Mouse (Mus musculus) hindbrain, postnatal 0 days (tissue): ENCODE data around the gene Slc25a54. TPM values are rescaled to one million over a fixed set of nuclear protein-coding genes. Genes with fewer than 3 reads are reported as not detected.

Experiments
- ATAC-seq: fragments of 200-750 bp; cut with Nextera tagmentation; 2 replicates; pipeline ENCODE4 v1.8.0; 2017; ENCODE audit warnings: mild to moderate bottlenecking, moderate TSS enrichment, moderate library complexity
- DNase-seq: peaks from one replicate; pipeline ENCODE4 v3.0.0-alpha.2; 2015; ENCODE audit warnings: low spot score
- H3K27ac ChIP-seq: fragments of 300-500 bp; sonication (generic); 2 replicates; pipeline ENCODE4 v1.5.1; 2014; ENCODE audit warnings: mild to moderate bottlenecking
- H3K27me3 ChIP-seq: fragments of 300-500 bp; sonication (generic); 2 replicates; pipeline ENCODE4 v1.6.1; 2014; ENCODE audit warnings: low read length, mixed read lengths; ENCODE audit not compliant: insufficient read depth
- H3K36me3 ChIP-seq: fragments of 300-500 bp; sonication (generic); 2 replicates; pipeline ENCODE4 v1.6.1; 2014; ENCODE audit warnings: low read length, mixed read lengths; ENCODE audit not compliant: insufficient read depth
- H3K4me1 ChIP-seq: fragments of 300-500 bp; sonication (generic); 2 replicates; pipeline ENCODE4 v1.6.1; 2014; ENCODE audit warnings: antibody characterized with exemption, low read length, mixed read lengths; ENCODE audit not compliant: insufficient read depth
- H3K4me2 ChIP-seq: fragments of 300-500 bp; sonication (generic); 2 replicates; pipeline ENCODE4 v1.6.1; 2014; ENCODE audit warnings: low read depth, mild to moderate bottlenecking, low read length, moderate library complexity, mixed read lengths
- H3K4me3 ChIP-seq: fragments of 300-500 bp; sonication (generic); 2 replicates; pipeline ENCODE4 v1.5.1; 2014; ENCODE audit warnings: low read length
- H3K9ac ChIP-seq: fragments of 300-500 bp; sonication (generic); replicated peaks from 2 replicates; pipeline ENCODE4 v1.6.1; 2014; ENCODE audit warnings: mild to moderate bottlenecking, low read length, moderate library complexity, mixed read lengths
- H3K9me3 ChIP-seq: fragments of 300-500 bp; sonication (generic); 2 replicates; pipeline ENCODE4 v1.6.1; 2016; ENCODE audit warnings: low read length, mixed read lengths
- CTCF ChIP-seq: IDR thresholded peaks from 2 replicates; pipeline ENCODE4 v1.5.1; 2016; ENCODE audit warnings: antibody characterized with exemption, control low read depth, low read depth
- WGBS: fragments of 180-500 bp; shearing (Covaris S2); extraction: QIAGEN DNeasy Blood & Tissue Kit; methylation state at CpG from one replicate; pipeline ENCODE4 v1.1.7; 2014; 5-methylcytosine and 5-hydroxymethylcytosine counted together
- polyA plus RNA-seq: library from polyadenylated mRNA; unstranded; fragments of >200 nt; fragmentation: Nextera tagmentation; extraction: Ambion mirVana; gene quantifications from 2 replicates; pipeline ENCODE4 v1.2.1, GENCODE M21; 2015
- total RNA-seq: library from RNA; depleted of rRNA; stranded (reverse); fragments of >200 nt; gene quantifications from 2 replicates; pipeline ENCODE4 v1.2.3, GENCODE M21; 2014

Gene Slc25a54
- total and polyA plus RNA-seq, 2 experiments from 2014 or later, result not detected

GRCm38 (mm10) chr3:109123531-109123981 is 43.3 kb downstream of the Slc25a54 start:
- Histone ChIP-seq H3K27me3 (no peaks in the 10 kb centered on the region), H3K27ac (peak overlapping the region; percentile 71; the same call in 1 of the 2 replicates), H3K9me3 (no peaks in the 10 kb centered on the region), H3K4me3 (peak overlapping the region; percentile 78), H3K4me2 (peak overlapping the region; percentile 96), H3K36me3 (no peaks in the 10 kb centered on the region), H3K9ac (peak overlapping the region; percentile 72), H3K4me1 (no peaks in the 10 kb centered on the region)
- WGBS, result 8% methylated on average over 8 of the region's 8 CpGs
- DNase-seq (peak; percentile 21), ATAC-seq (0 out of 2 replicates have a peak, but pooled peaks have one; percentile 6)
- TF ChIP-seq CTCF, result no peak

GRCm38 (mm10) chr3:109124091-109124490 is 43.8 kb downstream of the Slc25a54 start:
- H3K4me3 ChIP-seq, result no peak overlapping the region; the same call in 1 of the 2 replicates
- WGBS, result 55% methylated on average over 4 of the region's 4 CpGs

DNA sequence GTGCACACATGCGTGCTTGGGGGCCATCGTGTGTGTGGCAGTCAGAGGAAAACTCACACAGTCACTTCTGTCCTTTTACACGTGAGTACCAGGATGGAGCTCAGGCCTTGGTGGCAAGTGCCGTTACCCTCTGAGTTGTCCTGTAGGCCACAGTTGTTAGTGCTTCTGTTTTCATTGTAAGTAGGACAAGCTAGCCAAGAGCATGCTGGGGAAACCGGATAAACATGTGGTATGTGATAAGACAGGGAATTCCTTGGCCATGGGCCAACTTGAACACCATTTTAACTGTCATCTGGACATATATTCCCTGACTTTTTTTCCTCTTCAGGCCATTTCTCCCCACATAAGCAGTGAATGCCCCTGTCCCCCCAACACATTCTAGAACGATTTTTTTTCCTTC is 45.3 kb downstream of the Slc25a54 start:
- 73% methylated on average over 6 of the region's 6 CpGs for WGBS
- H3K36me3 ChIP-seq, result no peaks in the 10 kb centered on the region
- DNase-seq, result peak; percentile 7

More at GRCm38 (mm10) chr3:109124091-109124490, 43.8 kb downstream of the Slc25a54 start:
- Histone ChIP-seq H3K9ac (no peak overlapping the region), H3K4me2 (peak overlapping the region; percentile 96), H3K9me3 (no peaks in the 10 kb centered on the region), H3K4me1 (no peaks in the 10 kb centered on the region), H3K36me3 (no peaks in the 10 kb centered on the region), H3K27me3 (no peaks in the 10 kb centered on the region), H3K27ac (no peak overlapping the region)
- DNase-seq, result no peak
- TF ChIP-seq CTCF, result no peak
- no peak for ATAC-seq

GRCm38 (mm10) chr3:109129768-109130167 is 49.5 kb downstream of the Slc25a54 start:
- no peaks in the 10 kb centered on the region for H3K27me3 ChIP-seq
- no peak overlapping the region for H3K4me3 ChIP-seq
- WGBS, result 55% methylated on average over 5 of the region's 5 CpGs
- ATAC-seq (no peak), DNase-seq (no peak)
- no peak overlapping the region for H3K4me2 ChIP-seq
- H3K9me3 ChIP-seq, result no peaks in the 10 kb centered on the region
- no peaks in the 10 kb centered on the region for H3K36me3 ChIP-seq
- no peak overlapping the region for H3K9ac ChIP-seq
- no peak overlapping the region for H3K27ac ChIP-seq
- TF ChIP-seq CTCF, result no peak
- no peaks in the 10 kb centered on the region for H3K4me1 ChIP-seq

More for the DNA sequence above, 45.3 kb downstream of the Slc25a54 start:
- H3K4me1 ChIP-seq, result no peaks in the 10 kb centered on the region
- ATAC-seq, result no peak
- no peak overlapping the region for H3K9ac ChIP-seq
- H3K4me2 ChIP-seq, result no peak overlapping the region
- H3K4me3 ChIP-seq, result no peak overlapping the region
- H3K27ac ChIP-seq, result no peak overlapping the region
- no peak for TF ChIP-seq CTCF
- H3K27me3 ChIP-seq, result no peaks in the 10 kb centered on the region
- no peaks in the 10 kb centered on the region for H3K9me3 ChIP-seq

DNA sequence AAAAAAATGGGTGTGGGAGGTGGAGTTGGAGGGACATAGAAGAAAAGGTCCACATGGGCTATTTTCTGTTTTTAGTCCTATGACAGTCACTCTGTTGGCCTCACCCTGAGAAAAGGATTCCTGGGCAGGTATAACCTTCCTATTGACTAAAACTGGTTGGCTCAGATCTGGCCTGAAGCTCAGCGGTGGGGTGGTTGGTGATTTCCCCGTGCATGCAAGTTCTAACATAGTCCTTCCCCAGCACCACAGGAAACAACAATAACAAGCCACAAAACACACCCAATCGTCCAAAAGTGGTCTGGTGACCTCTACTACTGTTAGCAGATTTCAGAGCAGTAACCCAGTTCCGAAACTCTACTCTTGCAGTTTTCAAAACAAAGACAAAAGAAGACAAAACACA is 52.7 kb downstream of the Slc25a54 start:
- no peak for TF ChIP-seq CTCF
- DNase-seq, result no peak
- 91% methylated on average over 4 of the region's 4 CpGs for WGBS
- no peaks in the 10 kb centered on the region for H3K36me3 ChIP-seq
- no peaks in the 10 kb centered on the region for H3K9me3 ChIP-seq
- H3K4me3 ChIP-seq, result no peak overlapping the region
- no peaks in the 10 kb centered on the region for H3K4me1 ChIP-seq
- no peak overlapping the region for H3K9ac ChIP-seq
- H3K27ac ChIP-seq, result no peak overlapping the region
- no peak for ATAC-seq
- H3K4me2 ChIP-seq, result no peak overlapping the region
- no peaks in the 10 kb centered on the region for H3K27me3 ChIP-seq

DNA sequence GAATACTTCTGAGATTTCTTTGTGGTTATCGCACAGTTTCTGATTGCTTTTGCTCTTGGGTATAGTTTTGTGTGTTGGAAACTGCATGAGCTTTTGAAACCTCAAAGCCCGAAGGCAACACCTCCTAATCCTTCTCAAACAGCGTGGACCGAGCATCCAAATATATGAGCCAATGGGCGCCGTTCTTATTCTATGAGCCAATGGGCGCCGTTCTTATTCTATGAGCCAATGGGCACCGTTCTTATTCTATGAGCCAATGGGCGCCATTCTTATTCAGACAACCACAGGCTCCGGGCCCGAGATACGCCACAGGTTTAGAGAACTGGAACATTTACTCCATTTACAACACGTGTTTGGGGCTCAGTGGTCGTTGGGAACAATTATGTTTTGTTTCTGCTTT is 53.8 kb downstream of the Slc25a54 start:
- H3K4me2 ChIP-seq, result no peak overlapping the region

DNA sequence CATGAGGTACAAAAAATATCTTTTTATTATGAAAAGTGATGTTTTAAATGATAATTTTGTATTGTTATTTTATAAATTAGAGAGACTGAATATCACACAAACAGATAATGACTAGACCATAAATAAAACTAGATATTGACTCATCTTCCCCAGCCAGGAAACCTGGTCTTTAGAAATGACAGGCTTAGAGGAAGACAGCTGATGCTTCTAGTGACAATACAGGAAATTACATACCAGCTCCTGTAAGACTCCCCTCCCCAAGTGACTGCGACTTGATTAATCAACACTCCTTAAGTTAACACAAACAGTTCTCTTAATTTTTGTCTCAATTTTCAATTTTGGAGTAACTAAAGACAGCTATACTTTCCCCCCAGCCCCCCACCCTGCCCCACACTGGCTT is 55.1 kb downstream of the Slc25a54 start:
- no peak for TF ChIP-seq CTCF
- H3K9ac ChIP-seq, result no peak overlapping the region
- ATAC-seq (no peak), DNase-seq (no peak)
- no peaks in the 10 kb centered on the region for H3K36me3 ChIP-seq
- no peak overlapping the region for H3K27ac ChIP-seq
- no peaks in the 10 kb centered on the region for H3K27me3 ChIP-seq
- 100% methylated on average over 1 of the region's 1 CpGs for WGBS
- no peak overlapping the region for H3K4me2 ChIP-seq
- no peak overlapping the region for H3K4me3 ChIP-seq
- no peaks in the 10 kb centered on the region for H3K4me1 ChIP-seq
- H3K9me3 ChIP-seq, result no peaks in the 10 kb centered on the region

More for the DNA sequence above, 53.8 kb downstream of the Slc25a54 start:
- WGBS, result 96% methylated on average over 15 of the region's 15 CpGs
- ATAC-seq, result no peak
- TF ChIP-seq CTCF, result no peak
- Histone ChIP-seq H3K9me3 (no peaks in the 10 kb centered on the region), H3K9ac (no peak overlapping the region), H3K4me3 (no peak overlapping the region), H3K27ac (no peak overlapping the region), H3K4me1 (no peaks in the 10 kb centered on the region), H3K27me3 (no peaks in the 10 kb centered on the region), H3K36me3 (no peaks in the 10 kb centered on the region)
- DNase-seq, result no peak
